Mouse (Mus musculus) ES-E14 (cell line): Measurements from ENCODE around the gene Bst2. TPM values are rescaled to one million over a fixed set of nuclear protein-coding genes. Genes with fewer than 3 reads are reported as not detected.

Experiments
- DNase-seq: peaks from one replicate; pipeline ENCODE4 v3.0.0-alpha.2; 2013; ENCODE audit warnings: low read depth, low spot score
- H3K27ac ChIP-seq: 2 replicates; pipeline ENCODE4 v1.5.1; 2012; ENCODE audit warnings: low read depth, mild to moderate bottlenecking, low read length, moderate library complexity, mixed read lengths; ENCODE audit not compliant: poor library complexity, insufficient read depth, severe bottlenecking
- H3K36me3 ChIP-seq: 2 replicates; pipeline ENCODE4 v1.6.1; 2012; ENCODE audit warnings: mild to moderate bottlenecking, low read length, moderate library complexity, mixed read lengths; ENCODE audit not compliant: control insufficient read depth, poor library complexity, insufficient read depth, severe bottlenecking
- H3K4me1 ChIP-seq, 2 experiments: fragments of 150-350 bp in 1 of 2; sonication (generic) in 1 of 2; 2 replicates each; pipeline ENCODE4 v1.6.1; 2012; ENCODE audit warnings: low read length in 2 of 2, mild to moderate bottlenecking in 1 of 2, mixed read lengths in 1 of 2; ENCODE audit not compliant: control insufficient read depth in 2 of 2, insufficient read depth in 2 of 2, poor library complexity in 1 of 2
- H3K4me3 ChIP-seq, 2 experiments: fragments of 150-350 bp in 1 of 2; sonication (generic) in 1 of 2; 2 replicates each; pipeline ENCODE4 v1.5.1; 2012; ENCODE audit warnings: low read length in 2 of 2, low read depth in 1 of 2, mild to moderate bottlenecking in 1 of 2, mixed read lengths in 1 of 2; ENCODE audit not compliant: insufficient read depth in 1 of 2, poor library complexity in 1 of 2, severe bottlenecking in 1 of 2
- H3K9ac ChIP-seq: 2 replicates; pipeline ENCODE4 v1.6.1; 2012; ENCODE audit warnings: low read depth, mild to moderate bottlenecking, low read length, mixed read lengths; ENCODE audit not compliant: poor library complexity, insufficient read depth, severe bottlenecking
- H3K9me3 ChIP-seq: fragments of 150-350 bp; sonication (generic); 2 replicates; pipeline ENCODE4 v1.6.1; 2012; ENCODE audit warnings: low read depth, mild to moderate bottlenecking, low read length; ENCODE audit not compliant: control insufficient read depth, insufficient read depth
- CHD2 ChIP-seq: IDR thresholded peaks from 2 replicates; pipeline ENCODE4 v1.6.1; 2014; ENCODE audit warnings: mild to moderate bottlenecking, low read depth, low read length, inconsistent platforms
- HCFC1 ChIP-seq: IDR thresholded peaks from 2 replicates; pipeline ENCODE4 v1.6.1; 2012; ENCODE audit warnings: low read length, inconsistent platforms, borderline replicate concordance; ENCODE audit not compliant: insufficient read depth
- MAFK ChIP-seq: IDR thresholded peaks from 2 replicates; pipeline ENCODE4 v1.6.1; 2014; ENCODE audit warnings: mild to moderate bottlenecking, low read depth, low read length, inconsistent platforms; ENCODE audit not compliant: insufficient read depth
- ZC3H11A ChIP-seq: IDR thresholded peaks from 2 replicates; pipeline ENCODE4 v1.6.1; 2012; ENCODE audit warnings: low read depth, mild to moderate bottlenecking, inconsistent platforms, low read length, borderline replicate concordance
- ZNF384 ChIP-seq: IDR thresholded peaks from 2 replicates; pipeline ENCODE4 v1.6.1; 2012; ENCODE audit warnings: low read depth, low read length, inconsistent platforms
- in situ Hi-C, 2 experiments: fragments of 600-800 bp; cut with MboI; formaldehyde crosslinking; loops; one replicate each; pipeline ENCODE4 v1.15.1; 2025; ENCODE audit warnings: low sequenced_read_pairs in 2 of 2, inconsistent platforms in 1 of 2; ENCODE audit not compliant: unreplicated experiment in 2 of 2
- total RNA-seq: library from RNA; depleted of rRNA; stranded (reverse); fragments of 300-350 nt; gene quantifications from 2 replicates; pipeline ENCODE4 v1.2.3, GENCODE M21; 2012

The Bst2 gene
- total RNA-seq, 1 experiment: 135 TPM

DNA sequence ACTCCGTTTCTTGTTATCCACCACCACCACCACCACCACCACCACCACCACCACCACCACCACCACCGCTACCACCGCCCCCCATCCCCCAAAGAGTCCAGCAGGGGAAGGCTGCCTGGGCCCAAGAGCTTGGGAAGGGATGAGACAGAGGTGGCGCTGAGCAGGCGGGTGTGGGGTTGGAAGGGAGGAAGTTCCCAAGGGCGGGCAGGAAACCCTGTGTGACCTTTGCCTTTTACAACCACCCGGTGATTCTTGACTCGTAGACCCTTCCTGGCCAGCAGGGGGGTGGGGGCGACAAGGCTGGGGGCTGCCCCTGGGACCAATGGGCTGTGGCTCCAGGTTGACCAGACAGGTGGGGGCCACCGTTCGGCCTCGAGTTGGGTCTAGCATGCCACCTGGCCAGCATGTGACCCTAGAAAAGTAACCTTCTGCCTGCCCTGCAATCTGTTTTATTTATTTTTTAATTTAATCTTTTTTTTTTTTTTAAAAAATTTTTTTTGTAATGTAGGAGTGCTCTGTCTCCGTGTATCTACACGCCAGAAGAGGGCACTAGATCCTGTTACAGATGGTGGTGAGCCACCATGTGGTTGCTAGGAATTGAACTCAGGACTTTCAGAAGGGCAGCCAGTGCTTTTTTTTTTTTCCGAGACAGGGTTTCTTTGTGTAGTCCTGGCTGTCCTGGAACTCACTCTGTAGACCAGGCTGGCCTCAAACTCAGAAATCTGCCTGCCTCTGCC, 24.1 kb downstream of the Bst2 start:
- Histone ChIP-seq H3K9ac (no peak overlapping the region), H3K36me3 (no peaks in the 10 kb centered on the region), H3K9me3 (no peaks in the 10 kb centered on the region), H3K4me3 (no peak overlapping the region), H3K27ac (no peak overlapping the region), H3K4me1 (peaks cover 4 to 14% of the 10 kb centered on the region in 2 experiments; a peak in 1 of 4 replicates)
- DNase-seq: no peak
- TF ChIP-seq HCFC1 (no peak), CHD2 (no peak), MAFK (no peak), ZNF384 (no peak), ZC3H11A (no peak)
- in situ Hi-C loops: loop anchor here in 1 of 2 experiments (5.0 kb wide), 1 partner anchor 71 kb away; no protein-coding TSS in a partner anchor

DNA sequence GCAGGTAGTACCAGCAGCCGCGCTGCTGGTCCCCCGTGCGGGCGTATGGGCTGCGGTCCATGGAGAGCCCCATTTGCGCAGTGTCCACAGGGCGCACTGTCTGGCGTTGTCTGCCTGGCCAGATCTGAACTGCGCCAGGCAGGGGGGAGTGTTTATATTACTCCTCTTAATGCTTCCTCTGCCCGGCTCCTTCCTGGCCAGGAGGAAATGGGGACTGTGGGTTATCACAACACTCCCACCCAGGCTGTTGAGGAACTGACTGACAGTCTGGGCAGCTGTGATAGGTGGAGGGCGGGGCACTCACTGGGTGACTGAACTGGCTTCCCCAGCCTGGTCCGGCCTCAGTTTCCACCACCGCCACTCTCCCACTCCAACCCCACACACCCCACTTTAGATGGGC, 25.6 kb downstream of the Bst2 start, which contains the start of gene Plvap:
Plvap (minus strand) TSS at position 109 of the 400 bp plus-strand sequence.
- H3K4me1 ChIP-seq: peaks cover 4 to 8% of the 10 kb centered on the region in 2 experiments; a peak in 1 of 4 replicates
- peak within 1 kb of the TSS; percentile 32 to 42; a peak in 3 of 4 replicates for H3K4me3 ChIP-seq
- H3K36me3 ChIP-seq: no peaks in the 10 kb centered on the region
- no peaks in the 10 kb centered on the region for H3K9me3 ChIP-seq
- no peak within 1 kb of the TSS for H3K9ac ChIP-seq
- H3K27ac ChIP-seq: no peak within 1 kb of the TSS
- in situ Hi-C loops: loop anchor here in 1 of 2 experiments (5.0 kb wide), 1 partner anchor 69 kb away; no protein-coding TSS in a partner anchor
- TF ChIP-seq CHD2: no peak
- no peak for TF ChIP-seq ZNF384
- no peak for TF ChIP-seq MAFK
- TF ChIP-seq HCFC1: no peak
- TF ChIP-seq ZC3H11A: no peak
- no peak for DNase-seq

- TF ChIP-seq ZNF384: no peak
- TF ChIP-seq MAFK: no peak
- no peak for TF ChIP-seq CHD2
- TF ChIP-seq ZC3H11A: no peak
- no peak for TF ChIP-seq HCFC1
- H3K4me3 ChIP-seq: no peak overlapping the region
- no peak for DNase-seq
- H3K9ac ChIP-seq: no peak overlapping the region
- H3K4me1 ChIP-seq: peaks cover 4 to 8% of the 10 kb centered on the region in 2 experiments; a peak in 1 of 4 replicates
- H3K36me3 ChIP-seq: no peaks in the 10 kb centered on the region; the same call in 1 of the 2 replicates
- H3K27ac ChIP-seq: no peak overlapping the region
- in situ Hi-C loops: no loop called here
- no peaks in the 10 kb centered on the region for H3K9me3 ChIP-seq
Measured at GRCm38 (mm10) chr8:71509316-71509715, 27.9 kb downstream of the Bst2 start.

DNA sequence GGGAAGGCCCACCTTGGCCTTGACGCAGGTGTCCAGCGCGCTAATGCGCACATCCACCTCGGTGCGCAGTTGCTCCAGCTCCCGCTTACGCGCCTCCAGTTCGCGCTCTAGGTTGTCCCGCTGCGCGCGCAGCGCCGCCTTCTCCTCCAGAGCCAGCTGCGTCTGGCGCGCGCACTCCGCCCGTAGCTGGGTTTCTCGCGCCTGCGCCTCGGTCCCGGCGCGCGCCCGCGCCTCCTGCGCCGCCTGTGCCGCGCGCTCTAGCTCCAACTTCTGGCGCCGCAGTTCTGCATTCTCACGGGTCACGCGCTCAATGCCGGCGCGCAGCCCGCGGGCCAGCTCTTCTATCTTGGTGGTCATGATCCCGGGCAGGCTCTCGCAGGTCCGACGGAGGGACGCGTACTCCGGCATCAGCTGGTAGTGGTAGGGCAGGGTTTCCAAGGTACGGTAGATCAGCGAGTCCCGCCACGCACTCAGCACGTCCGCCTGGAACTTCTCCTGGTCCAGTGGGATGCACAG, 29.6 kb downstream of the Bst2 start:
- TF ChIP-seq ZNF384: no peak
- TF ChIP-seq CHD2: no peak
- no peak for TF ChIP-seq ZC3H11A
- TF ChIP-seq HCFC1: no peak; the same call in 1 of the 2 replicates
- no peak for TF ChIP-seq MAFK
- no peak overlapping the region for H3K27ac ChIP-seq
- DNase-seq: peak; percentile 88
- no peaks in the 10 kb centered on the region; the same call in 1 of the 2 replicates for H3K36me3 ChIP-seq
- no peaks in the 10 kb centered on the region for H3K9me3 ChIP-seq
- in situ Hi-C loops: no loop called here
- H3K4me3 ChIP-seq: peak overlapping the region; percentile 75 to 82
- H3K9ac ChIP-seq: peak overlapping the region; percentile 74
- H3K4me1 ChIP-seq: peaks cover 4 to 6% of the 10 kb centered on the region in 2 experiments; a peak in 1 of 4 replicates
